Mouse (Mus musculus) lung, postnatal 0 days (tissue): ENCODE results near the gene Sox6.

Experiments
- CTCF ChIP-seq: IDR thresholded peaks from 2 replicates; pipeline ENCODE4 v1.5.1; 2016; ENCODE audit warnings: antibody characterized with exemption, mild to moderate bottlenecking
- EP300 ChIP-seq: IDR thresholded peaks from 2 replicates; pipeline ENCODE4 v1.6.1; 2016; ENCODE audit warnings: antibody characterized with exemption, mild to moderate bottlenecking, control low read depth

- TF ChIP-seq CTCF (no peak), EP300 (no peak)
Measured at GRCm38 (mm10) chr7:116039196-116039537, 571 bp upstream of the Sox6 start, which contains the start of gene 1110004F10Rik.
